Mouse (Mus musculus): ENCODE measurements at regions not wholly inside any gene's neighbourhood (a gene's known extent, or its start where the extent isn't known, plus 50 kb on each side); places are given as distances from the start of the nearest gene placed in this dataset.

DNA sequence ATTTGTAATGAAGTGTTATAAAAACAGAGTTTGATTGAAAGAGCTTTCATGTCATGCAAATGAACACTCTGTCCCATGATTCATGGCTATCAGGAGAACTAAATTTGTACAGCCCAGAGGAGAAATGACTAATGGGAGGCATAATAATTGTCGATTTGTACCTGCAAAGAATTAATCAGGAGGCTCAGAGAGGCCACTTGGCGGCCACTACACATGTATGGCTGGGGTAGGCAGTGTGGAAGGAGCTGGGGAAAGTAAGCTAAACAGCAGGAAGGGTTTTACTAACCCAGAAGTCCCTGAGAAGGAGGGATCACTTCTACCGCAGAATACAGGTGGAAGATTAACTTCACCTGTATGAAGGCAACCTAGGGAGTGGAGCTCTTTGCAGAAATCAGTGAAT is 145.9 kb upstream of the Vstm2b start:
- H3K27ac ChIP-seq (ENCODE audit: low read depth, low read length): no peak overlapping the region

DNA sequence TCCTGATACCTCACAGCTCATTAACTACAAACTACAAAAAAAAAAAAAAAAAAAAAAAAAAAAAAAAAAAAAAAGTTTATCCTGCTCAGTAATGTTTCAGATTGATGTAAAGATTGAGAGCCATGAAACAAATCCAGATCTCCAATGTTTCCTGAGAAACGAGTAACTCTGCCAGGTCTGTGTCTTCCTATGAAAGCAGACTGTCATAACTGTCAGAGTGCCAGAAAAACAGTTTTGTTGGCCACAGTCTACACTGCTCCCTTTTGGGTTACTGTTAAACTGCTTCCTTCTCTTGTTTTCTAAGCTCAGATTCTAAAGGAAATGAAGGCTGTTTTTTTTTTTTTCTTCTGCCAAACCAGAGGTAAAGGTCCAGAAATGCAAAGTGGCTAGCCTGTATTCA is 144.6 kb upstream of the Vstm2b start:
- Histone ChIP-seq H3K4me2 (ENCODE audit: low read depth) (no peak overlapping the region), H3K9ac (no peak overlapping the region), H3K4me1 (ENCODE audit: insufficient read depth) (no peaks in the 10 kb centered on the region), H3K27ac (ENCODE audit: low read depth, low read length) (no peak overlapping the region), H3K4me3 (ENCODE audit: low read depth, low read length) (no peak overlapping the region), H3K27me3 (ENCODE audit: insufficient read depth, low read length) (no peaks in the 10 kb centered on the region), H3K36me3 (ENCODE audit: insufficient read depth) (no peaks in the 10 kb centered on the region), H3K9me3 (ENCODE audit: low read length) (no peaks in the 10 kb centered on the region)
- WGBS: 23% methylated on average over 1 of the region's 1 CpGs
- TF ChIP-seq CTCF (IDR thresholded peaks at IDR 0.05; ENCODE audit: low read depth): no peak
- DNase-seq (peak; percentile 55), ATAC-seq (no peak; the same call in 1 of the 2 replicates)

More for the DNA sequence above, 145.9 kb upstream of the Vstm2b start:
- Histone ChIP-seq H3K27me3 (ENCODE audit: insufficient read depth, low read length) (no peaks in the 10 kb centered on the region), H3K4me2 (ENCODE audit: low read depth) (no peak overlapping the region), H3K9me3 (ENCODE audit: low read length) (no peaks in the 10 kb centered on the region), H3K36me3 (ENCODE audit: insufficient read depth) (no peaks in the 10 kb centered on the region), H3K9ac (no peak overlapping the region), H3K4me3 (ENCODE audit: low read depth, low read length) (no peak overlapping the region), H3K4me1 (ENCODE audit: insufficient read depth) (no peaks in the 10 kb centered on the region)
- ATAC-seq (peak; percentile 10; the same call in 1 of the 2 replicates), DNase-seq (no peak)
- WGBS: 35% methylated on average over 3 of the region's 3 CpGs
- no peak for TF ChIP-seq CTCF (IDR thresholded peaks at IDR 0.05; ENCODE audit: low read depth)

DNA sequence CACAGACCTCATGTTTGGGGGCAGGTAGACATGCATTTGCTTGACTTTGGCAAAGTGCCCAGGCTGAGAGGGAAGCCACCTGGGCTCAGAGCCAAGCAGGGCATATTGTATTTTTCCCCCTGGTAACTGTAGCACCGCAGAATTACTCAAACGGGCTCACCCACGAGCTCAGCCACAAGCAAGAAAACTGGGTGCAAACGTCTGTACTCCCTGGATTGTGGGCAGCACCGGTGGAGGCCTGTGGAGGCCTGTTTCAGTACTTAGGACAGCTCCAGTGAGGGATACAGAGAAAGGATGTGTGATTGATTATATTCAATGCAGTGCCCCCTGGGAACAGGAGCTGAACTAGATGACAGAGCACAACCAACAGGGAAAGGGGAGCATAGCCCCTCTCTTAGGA is 135.6 kb upstream of the Vstm2b start:
- H3K4me3 ChIP-seq (ENCODE audit: low read depth, low read length): no peak overlapping the region
- no peak overlapping the region for H3K4me2 ChIP-seq (ENCODE audit: low read depth)
- no peak overlapping the region for H3K9ac ChIP-seq
- H3K27ac ChIP-seq (ENCODE audit: low read depth, low read length): no peak overlapping the region
- no peaks in the 10 kb centered on the region for H3K4me1 ChIP-seq (ENCODE audit: insufficient read depth)
- DNase-seq (peak; percentile 55), ATAC-seq (peak; percentile 42; the same call in 1 of the 2 replicates)
- no peak for TF ChIP-seq CTCF (IDR thresholded peaks at IDR 0.05; ENCODE audit: low read depth)
- no peaks in the 10 kb centered on the region for H3K9me3 ChIP-seq (ENCODE audit: low read length)
- 6% methylated on average over 5 of the region's 5 CpGs for WGBS
- no peaks in the 10 kb centered on the region for H3K36me3 ChIP-seq (ENCODE audit: insufficient read depth)
- no peaks in the 10 kb centered on the region for H3K27me3 ChIP-seq (ENCODE audit: insufficient read depth, low read length)

- WGBS: 53% methylated on average over 3 of the region's 3 CpGs
- Histone ChIP-seq H3K4me3 (ENCODE audit: low read depth, low read length) (no peak overlapping the region), H3K27ac (ENCODE audit: low read depth, low read length) (no peak overlapping the region), H3K36me3 (ENCODE audit: insufficient read depth) (no peaks in the 10 kb centered on the region), H3K9ac (no peak overlapping the region), H3K4me1 (ENCODE audit: insufficient read depth) (no peaks in the 10 kb centered on the region), H3K27me3 (ENCODE audit: insufficient read depth, low read length) (no peaks in the 10 kb centered on the region), H3K4me2 (ENCODE audit: low read depth) (no peak overlapping the region), H3K9me3 (ENCODE audit: low read length) (no peaks in the 10 kb centered on the region)
- no peak for TF ChIP-seq CTCF (IDR thresholded peaks at IDR 0.05; ENCODE audit: low read depth)
- DNase-seq (no peak), ATAC-seq (no peak)
Measured at GRCm38 (mm10) chr7:40766142-40766541, 132.0 kb upstream of the Vstm2b start.

GRCm38 (mm10) chr7:40776220-40776619 is 121.9 kb upstream of the Vstm2b start:
- Histone ChIP-seq H3K27ac (ENCODE audit: low read depth, low read length) (no peak overlapping the region), H3K27me3 (ENCODE audit: insufficient read depth, low read length) (no peaks in the 10 kb centered on the region), H3K9me3 (ENCODE audit: low read length) (no peaks in the 10 kb centered on the region), H3K4me3 (ENCODE audit: low read depth, low read length) (no peak overlapping the region), H3K36me3 (ENCODE audit: insufficient read depth) (no peaks in the 10 kb centered on the region), H3K4me1 (ENCODE audit: insufficient read depth) (no peaks in the 10 kb centered on the region), H3K4me2 (ENCODE audit: low read depth) (no peak overlapping the region), H3K9ac (no peak overlapping the region)
- TF ChIP-seq CTCF (IDR thresholded peaks at IDR 0.05; ENCODE audit: low read depth): no peak
- ATAC-seq (no peak), DNase-seq (no peak)
- WGBS: 22% methylated on average over 4 of the region's 4 CpGs

GRCm38 (mm10) chr7:40784906-40785305 is 113.2 kb upstream of the Vstm2b start:
- H3K9me3 ChIP-seq (ENCODE audit: low read length): no peaks in the 10 kb centered on the region
- TF ChIP-seq CTCF (IDR thresholded peaks at IDR 0.05; ENCODE audit: low read depth): no peak
- DNase-seq (no peak), ATAC-seq (no peak)
- no peak overlapping the region for H3K4me3 ChIP-seq (ENCODE audit: low read depth, low read length)
- no peaks in the 10 kb centered on the region for H3K36me3 ChIP-seq (ENCODE audit: insufficient read depth)
- no peak overlapping the region for H3K4me2 ChIP-seq (ENCODE audit: low read depth)
- no peaks in the 10 kb centered on the region for H3K4me1 ChIP-seq (ENCODE audit: insufficient read depth)
- H3K27me3 ChIP-seq (ENCODE audit: insufficient read depth, low read length): no peaks in the 10 kb centered on the region
- H3K27ac ChIP-seq (ENCODE audit: low read depth, low read length): no peak overlapping the region
- no peak overlapping the region for H3K9ac ChIP-seq
- 83% methylated on average over 1 of the region's 1 CpGs for WGBS

DNA sequence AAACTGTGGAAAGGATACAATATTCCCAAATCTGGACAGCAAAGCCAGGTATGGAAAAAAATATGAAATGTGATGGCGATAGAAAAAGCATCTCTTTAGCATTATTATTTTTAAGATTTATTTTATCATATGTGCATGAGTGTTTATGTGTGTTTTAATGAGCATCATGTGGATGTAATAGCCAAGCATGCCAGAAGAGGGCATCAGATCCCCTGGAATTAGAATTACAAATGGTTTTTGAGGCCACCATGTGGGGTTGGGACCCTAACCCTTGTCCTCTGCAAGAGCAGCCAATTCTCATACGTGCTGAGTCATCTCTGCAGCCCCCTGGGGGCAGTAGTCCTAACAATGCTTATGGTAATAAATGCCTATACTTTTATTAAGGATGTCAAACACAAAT is 111.4 kb upstream of the Vstm2b start:
- WGBS: 75% methylated on average over 2 of the region's 2 CpGs
- H3K27ac ChIP-seq (ENCODE audit: low read depth, low read length): no peak overlapping the region
- no peak overlapping the region for H3K4me3 ChIP-seq (ENCODE audit: low read depth, low read length)
- H3K27me3 ChIP-seq (ENCODE audit: insufficient read depth, low read length): no peaks in the 10 kb centered on the region
- no peak for ATAC-seq
- no peaks in the 10 kb centered on the region for H3K9me3 ChIP-seq (ENCODE audit: low read length)
- TF ChIP-seq CTCF (IDR thresholded peaks at IDR 0.05; ENCODE audit: low read depth): peak; percentile 37; the same call in 1 of the 2 replicates
- no peaks in the 10 kb centered on the region for H3K36me3 ChIP-seq (ENCODE audit: insufficient read depth)
- no peaks in the 10 kb centered on the region for H3K4me1 ChIP-seq (ENCODE audit: insufficient read depth)
- no peak overlapping the region for H3K9ac ChIP-seq
- H3K4me2 ChIP-seq (ENCODE audit: low read depth): no peak overlapping the region
- no peak for DNase-seq

GRCm38 (mm10) chr7:40788486-40788885 is 109.6 kb upstream of the Vstm2b start:
- Histone ChIP-seq H3K36me3 (ENCODE audit: insufficient read depth) (no peaks in the 10 kb centered on the region), H3K27me3 (ENCODE audit: insufficient read depth, low read length) (no peaks in the 10 kb centered on the region), H3K4me2 (ENCODE audit: low read depth) (no peak overlapping the region), H3K9ac (no peak overlapping the region), H3K4me1 (ENCODE audit: insufficient read depth) (no peaks in the 10 kb centered on the region), H3K27ac (ENCODE audit: low read depth, low read length) (no peak overlapping the region), H3K9me3 (ENCODE audit: low read length) (no peaks in the 10 kb centered on the region), H3K4me3 (ENCODE audit: low read depth, low read length) (no peak overlapping the region)
- DNase-seq (no peak), ATAC-seq (no peak)
- TF ChIP-seq CTCF (IDR thresholded peaks at IDR 0.05; ENCODE audit: low read depth): no peak
- WGBS: 85% methylated on average over 2 of the region's 2 CpGs
